In genomic region chrX:56667296-56667695, GRCm38 (mm10) we compare ENCODE assay signal across 11 mouse cellular contexts. TPM values are rescaled to one million over a fixed set of nuclear protein-coding genes. Genes with fewer than 3 reads are reported as not detected.
DNase-seq lines count a peak whose midpoint lies in the region; ATAC-seq and TF ChIP-seq lines count a peak whose summit lies in the region.
"Had no signal": no experiment of that assay in that cellular context is flagged by ENCODE, and none has a peak within 500 bp of the region (broad histone marks: within the 10 kb centered on the region; RNA-seq: fewer than 3 reads in every experiment).

No protein-coding gene starts in this region.

- no peak overlapping the region for H3K4me2 ChIP-seq in kidney, embryonic 16.5 days (replicated peaks; ENCODE audit: low read depth, low read length)
- H3K4me2 ChIP-seq: embryonic facial prominence, embryonic 15.5 days had no signal

- intact Hi-C loops in heart, postnatal 10 days (cut with DNase I) = no loop called here
- intact Hi-C loops in heart, postnatal 25 days (cut with DNase I) = no loop called here

- 0 out of 2 replicates have a peak, but pooled peaks cover 3% of the 10 kb centered on the region for H3K4me1 ChIP-seq in kidney, embryonic 16.5 days (ENCODE audit: insufficient read depth, low read length)
- no peaks in the 10 kb centered on the region for H3K4me1 ChIP-seq in thymus, adult 2 months (replicated peaks; ENCODE audit: control insufficient read depth, insufficient read depth, low read length)
- H3K4me1 ChIP-seq: embryonic facial prominence, embryonic 15.5 days had no signal

- no peak for ATAC-seq in kidney, embryonic 16.5 days (ENCODE audit: low FRiP score, low TSS enrichment)

- no peak for TF ChIP-seq POLR2A in thymus, adult 2 months (IDR thresholded peaks at IDR 0.05; ENCODE audit: control insufficient read depth, extremely low read depth, insufficient read depth, low read length, poor library complexity)

- no peak overlapping the region for H3K9ac ChIP-seq in kidney, embryonic 16.5 days (replicated peaks; ENCODE audit: low read length)
- H3K9ac ChIP-seq: embryonic facial prominence, embryonic 15.5 days had no signal

- no peak for TF ChIP-seq CTCF in thymus, adult 2 months (IDR thresholded peaks at IDR 0.05; ENCODE audit: borderline replicate concordance, control insufficient read depth, extremely low read depth, insufficient read depth, low read length, poor library complexity)

- H3K9me3 ChIP-seq in kidney, embryonic 16.5 days (ENCODE audit: low read length) = no peaks in the 10 kb centered on the region
- H3K9me3 ChIP-seq: embryonic facial prominence, embryonic 15.5 days; hindbrain, embryonic 10.5 days had no signal

- peak; percentile 31 for DNase-seq in cerebellum, adult 11-12 months
- no peak for DNase-seq in cerebellum, adult 11 months
- peak; percentile 53 to 55 for DNase-seq in heart, postnatal 10 days
- no peak for DNase-seq in heart, postnatal 25 days (ENCODE audit: low spot score)
- peak; percentile 46 to 63 for DNase-seq in cerebellum, adult 18-20 months
- DNase-seq in thymus, adult 2 months = no peak
- DNase-seq in adipocyte (ENCODE audit: low spot score) = no peak
- DNase-seq: adrenal gland, postnatal 36 days had no signal

- H3K27me3 ChIP-seq in kidney, embryonic 16.5 days (ENCODE audit: insufficient read depth, low read length) = no peaks in the 10 kb centered on the region; the same call in 1 of the 2 replicates
- H3K27me3 ChIP-seq in thymus, adult 2 months (ENCODE audit: control insufficient read depth, insufficient read depth, low read length) = no peaks in the 10 kb centered on the region
- H3K27me3 ChIP-seq: embryonic facial prominence, embryonic 15.5 days had no signal

- no peaks in the 10 kb centered on the region for H3K36me3 ChIP-seq in kidney, embryonic 16.5 days (ENCODE audit: insufficient read depth, low read length)
- H3K36me3 ChIP-seq in thymus, adult 2 months (ENCODE audit: control insufficient read depth, insufficient read depth, low read length) = no peaks in the 10 kb centered on the region
- H3K36me3 ChIP-seq: embryonic facial prominence, embryonic 15.5 days; hindbrain, embryonic 10.5 days had no signal

- no peak overlapping the region for H3K4me3 ChIP-seq in kidney, embryonic 16.5 days (ENCODE audit: low read length)
- H3K4me3 ChIP-seq in thymus, adult 2 months (ENCODE audit: control insufficient read depth, insufficient read depth, low read length) = no peak overlapping the region
- H3K4me3 ChIP-seq: embryonic facial prominence, embryonic 15.5 days; hindbrain, embryonic 10.5 days had no signal

- peak overlapping the region; percentile 36; the same call in 1 of the 2 replicates for H3K27ac ChIP-seq in kidney, embryonic 16.5 days (ENCODE audit: low read length)
- no peak overlapping the region for H3K27ac ChIP-seq in thymus, adult 2 months (ENCODE audit: control insufficient read depth, insufficient read depth, low read length)
- H3K27ac ChIP-seq: embryonic facial prominence, embryonic 15.5 days; hindbrain, embryonic 10.5 days had no signal

- WGBS in kidney, embryonic 16.5 days = 69% methylated on average over 6 of the region's 6 CpGs
- 93% methylated on average over 6 of the region's 6 CpGs for WGBS in thymus, adult 2 months

RNA-seq across cellular contexts. Expression of gene Slc9a6, which starts 57.7 kb away (rescaled TPM):
- 10 to 100 TPM; 14.7 to 17.1 TPM for total RNA-seq in heart, postnatal 10 days (2021)
- total RNA-seq in heart, postnatal 25 days (2021) = 10 to 100 TPM; 20.7 to 23.0 TPM
- 13.1 and 13.5 TPM in 2 replicates for polyA plus RNA-seq in kidney, embryonic 16.5 days (2015; fragmentation: Nextera tagmentation; extraction: Ambion mirVana)
- 12.4 and 13.2 TPM in 2 replicates for polyA plus RNA-seq in thymus, adult 2 months (2012; rRNA removed)

Comparison
In these comparisons a context has a peak if more than half of its experiments do, and no peak if none do; other contexts are left out.
1. DNase-seq: peak in cerebellum, adult 11-12 months (single experiment), heart, postnatal 10 days (2 of 2) and cerebellum, adult 18-20 months (2 of 2); none in cerebellum, adult 11 months (single experiment), heart, postnatal 25 days (single experiment), thymus, adult 2 months (single experiment) and adipocyte (single experiment).